Mouse (Mus musculus) stomach, embryonic 16.5 days (tissue): ENCODE measurements around the gene Lcp1. TPM values are rescaled to one million over a fixed set of nuclear protein-coding genes. Genes with fewer than 3 reads are reported as not detected.

Experiments
- ATAC-seq: fragments of 200-750 bp; cut with Nextera tagmentation; 2 replicates; pipeline ENCODE4 v1.8.0; 2017; ENCODE audit warnings: moderate number of reproducible peaks, moderate TSS enrichment; ENCODE audit not compliant: insufficient read depth, low FRiP score
- H3K27ac ChIP-seq: fragments of 300-500 bp; sonication (generic); 2 replicates; pipeline ENCODE4 v1.5.1; 2014; ENCODE audit warnings: low read length
- H3K27me3 ChIP-seq: fragments of 300-500 bp; sonication (generic); 2 replicates; pipeline ENCODE4 v1.6.1; 2014; ENCODE audit warnings: low read length, control low read depth, mixed read lengths; ENCODE audit not compliant: control insufficient read depth, insufficient read depth
- H3K36me3 ChIP-seq: fragments of 300-500 bp; sonication (generic); 2 replicates; pipeline ENCODE4 v1.6.1; 2014; ENCODE audit warnings: low read length; ENCODE audit not compliant: control insufficient read depth, insufficient read depth
- H3K4me1 ChIP-seq: fragments of 300-500 bp; sonication (generic); 2 replicates; pipeline ENCODE4 v1.6.1; 2014; ENCODE audit warnings: low read length, control low read depth, mixed read lengths; ENCODE audit not compliant: control insufficient read depth, insufficient read depth
- H3K4me2 ChIP-seq: fragments of 300-500 bp; sonication (generic); 2 replicates; pipeline ENCODE4 v1.6.1; 2014; ENCODE audit warnings: low read depth, low read length, mixed read lengths
- H3K4me3 ChIP-seq: fragments of 300-500 bp; sonication (generic); replicated peaks from 2 replicates; pipeline ENCODE4 v1.5.1; 2014; ENCODE audit warnings: mild to moderate bottlenecking, low read length
- H3K9ac ChIP-seq: fragments of 300-500 bp; sonication (generic); 2 replicates; pipeline ENCODE4 v1.6.1; 2014; ENCODE audit warnings: low read length
- H3K9me3 ChIP-seq: fragments of 300-500 bp; sonication (generic); replicated peaks from 2 replicates; pipeline ENCODE4 v1.6.1; 2016; ENCODE audit warnings: low read length, control low read depth; ENCODE audit not compliant: control insufficient read depth
- WGBS: fragments of 180-500 bp; shearing (Covaris S2); extraction: QIAGEN DNeasy Blood & Tissue Kit; methylation state at CpG from one replicate; pipeline ENCODE4 v1.1.7; 2014; 5-methylcytosine and 5-hydroxymethylcytosine counted together
- polyA plus RNA-seq: library from polyadenylated mRNA; unstranded; fragments of >200 nt; fragmentation: Nextera tagmentation; extraction: Ambion mirVana; gene quantifications from 2 replicates; pipeline ENCODE4 v1.2.1, GENCODE M21; 2015

Gene Lcp1
- polyA plus RNA-seq, 1 experiment from 2014 or later = 65.3 TPM

GRCm38 (mm10) chr14:75148229-75148628 is 17.3 kb downstream of the Lcp1 start:
- no peak overlapping the region for H3K4me2 ChIP-seq
- H3K9ac ChIP-seq = no peak overlapping the region
- no peak overlapping the region for H3K27ac ChIP-seq
- 69% methylated on average over 9 of the region's 9 CpGs for WGBS
- H3K9me3 ChIP-seq = no peaks in the 10 kb centered on the region
- ATAC-seq = no peak
- H3K4me3 ChIP-seq = no peak overlapping the region
- H3K4me1 ChIP-seq = no peaks in the 10 kb centered on the region
- no peaks in the 10 kb centered on the region for H3K27me3 ChIP-seq
- no peaks in the 10 kb centered on the region for H3K36me3 ChIP-seq

- no peak overlapping the region for H3K4me3 ChIP-seq
- WGBS = 68% methylated on average over 2 of the region's 2 CpGs
- no peaks in the 10 kb centered on the region for H3K9me3 ChIP-seq
- no peaks in the 10 kb centered on the region for H3K27me3 ChIP-seq
- H3K9ac ChIP-seq = no peak overlapping the region
- no peak overlapping the region for H3K27ac ChIP-seq
- H3K4me2 ChIP-seq = no peak overlapping the region
- no peaks in the 10 kb centered on the region for H3K36me3 ChIP-seq
- no peaks in the 10 kb centered on the region; the same call in 1 of the 2 replicates for H3K4me1 ChIP-seq
- ATAC-seq = no peak
Measured at GRCm38 (mm10) chr14:75150653-75151052, 19.8 kb downstream of the Lcp1 start.

GRCm38 (mm10) chr14:75151146-75151545 is 20.2 kb downstream of the Lcp1 start:
- ATAC-seq = no peak
- 59% methylated on average over 3 of the region's 3 CpGs for WGBS
- Histone ChIP-seq H3K4me3 (no peak overlapping the region), H3K4me2 (no peak overlapping the region), H3K27ac (no peak overlapping the region), H3K27me3 (no peaks in the 10 kb centered on the region), H3K9ac (no peak overlapping the region), H3K9me3 (no peaks in the 10 kb centered on the region), H3K36me3 (no peaks in the 10 kb centered on the region), H3K4me1 (no peaks in the 10 kb centered on the region; the same call in 1 of the 2 replicates)

- H3K4me1 ChIP-seq = no peaks in the 10 kb centered on the region; the same call in 1 of the 2 replicates
- H3K9me3 ChIP-seq = no peaks in the 10 kb centered on the region
- no peak overlapping the region for H3K4me3 ChIP-seq
- ATAC-seq = peak; percentile 29; the same call in 1 of the 2 replicates
- peak overlapping the region; percentile 24; the same call in 1 of the 2 replicates for H3K27ac ChIP-seq
- no peak overlapping the region for H3K9ac ChIP-seq
- 68% methylated on average over 8 of the region's 8 CpGs for WGBS
- no peaks in the 10 kb centered on the region for H3K27me3 ChIP-seq
- no peaks in the 10 kb centered on the region for H3K36me3 ChIP-seq
- H3K4me2 ChIP-seq = no peak overlapping the region
Measured at GRCm38 (mm10) chr14:75154481-75154880, 23.6 kb downstream of the Lcp1 start.

GRCm38 (mm10) chr14:75159375-75159774 is 28.5 kb downstream of the Lcp1 start:
- Histone ChIP-seq H3K9ac (no peak overlapping the region), H3K27me3 (no peaks in the 10 kb centered on the region), H3K36me3 (no peaks in the 10 kb centered on the region), H3K4me1 (no peaks in the 10 kb centered on the region; the same call in 1 of the 2 replicates), H3K4me2 (no peak overlapping the region), H3K27ac (no peak overlapping the region), H3K9me3 (no peaks in the 10 kb centered on the region), H3K4me3 (no peak overlapping the region)
- ATAC-seq = no peak
- WGBS = 87% methylated on average over 2 of the region's 2 CpGs

GRCm38 (mm10) chr14:75163866-75164265 is 33.0 kb downstream of the Lcp1 start:
- ATAC-seq = no peak
- Histone ChIP-seq H3K27ac (no peak overlapping the region), H3K4me2 (no peak overlapping the region), H3K9me3 (no peaks in the 10 kb centered on the region), H3K27me3 (no peaks in the 10 kb centered on the region), H3K9ac (no peak overlapping the region), H3K4me1 (no peaks in the 10 kb centered on the region), H3K4me3 (no peak overlapping the region), H3K36me3 (no peaks in the 10 kb centered on the region)
- WGBS = 88% methylated on average over 8 of the region's 8 CpGs

GRCm38 (mm10) chr14:75164345-75164744 is 33.4 kb downstream of the Lcp1 start:
- H3K9me3 ChIP-seq = no peaks in the 10 kb centered on the region
- H3K4me1 ChIP-seq = no peaks in the 10 kb centered on the region
- 86% methylated on average over 9 of the region's 9 CpGs for WGBS
- H3K9ac ChIP-seq = no peak overlapping the region
- no peaks in the 10 kb centered on the region for H3K36me3 ChIP-seq
- no peak overlapping the region for H3K27ac ChIP-seq
- no peak overlapping the region for H3K4me2 ChIP-seq
- no peaks in the 10 kb centered on the region for H3K27me3 ChIP-seq
- no peak overlapping the region for H3K4me3 ChIP-seq
- ATAC-seq = no peak

- Histone ChIP-seq H3K4me2 (no peak overlapping the region), H3K36me3 (no peaks in the 10 kb centered on the region), H3K27ac (no peak overlapping the region), H3K9me3 (no peaks in the 10 kb centered on the region), H3K9ac (no peak overlapping the region), H3K4me1 (no peaks in the 10 kb centered on the region), H3K4me3 (no peak overlapping the region), H3K27me3 (no peaks in the 10 kb centered on the region)
- 58% methylated on average over 2 of the region's 2 CpGs for WGBS
- no peak for ATAC-seq
Measured at GRCm38 (mm10) chr14:75165574-75166131, 34.8 kb downstream of the Lcp1 start.

- H3K27ac ChIP-seq = no peak overlapping the region
- ATAC-seq = no peak
- no peaks in the 10 kb centered on the region for H3K36me3 ChIP-seq
- no peak overlapping the region for H3K4me3 ChIP-seq
- no peaks in the 10 kb centered on the region for H3K9me3 ChIP-seq
- WGBS = 62% methylated on average over 3 of the region's 3 CpGs
- no peaks in the 10 kb centered on the region; the same call in 1 of the 2 replicates for H3K4me1 ChIP-seq
- H3K9ac ChIP-seq = no peak overlapping the region
- no peak overlapping the region for H3K4me2 ChIP-seq
- H3K27me3 ChIP-seq = no peaks in the 10 kb centered on the region
Measured at GRCm38 (mm10) chr14:75168501-75168900, 37.6 kb downstream of the Lcp1 start.
